Mouse (Mus musculus) lung, adult 2 months (tissue): ENCODE measurements at regions not wholly inside any gene's neighbourhood (a gene's known extent, or its start where the extent isn't known, plus 50 kb on each side); places are given as distances from the start of the nearest gene placed in this dataset.

Experiments used
- CTCF ChIP-seq: fragments of 200-500 bp; IDR thresholded peaks from 2 replicates; pipeline ENCODE4 v1.5.1; 2011; ENCODE audit warnings: mild to moderate bottlenecking, low read length, control low read depth; ENCODE audit not compliant: insufficient read depth
- POLR2A ChIP-seq: fragments of 200-500 bp; IDR thresholded peaks from 2 replicates; pipeline ENCODE4 v1.6.1; 2011; ENCODE audit warnings: low read depth, mild to moderate bottlenecking, control low read depth, low read length, borderline replicate concordance; ENCODE audit errors: extremely low read depth

GRCm38 (mm10) chr17:3879075-3879474, 183.0 kb upstream of the Nox3 start:
- TF ChIP-seq POLR2A (no peak), CTCF (no peak)
